Mouse (Mus musculus): Measurements from ENCODE around the gene Spsb4.

DNA sequence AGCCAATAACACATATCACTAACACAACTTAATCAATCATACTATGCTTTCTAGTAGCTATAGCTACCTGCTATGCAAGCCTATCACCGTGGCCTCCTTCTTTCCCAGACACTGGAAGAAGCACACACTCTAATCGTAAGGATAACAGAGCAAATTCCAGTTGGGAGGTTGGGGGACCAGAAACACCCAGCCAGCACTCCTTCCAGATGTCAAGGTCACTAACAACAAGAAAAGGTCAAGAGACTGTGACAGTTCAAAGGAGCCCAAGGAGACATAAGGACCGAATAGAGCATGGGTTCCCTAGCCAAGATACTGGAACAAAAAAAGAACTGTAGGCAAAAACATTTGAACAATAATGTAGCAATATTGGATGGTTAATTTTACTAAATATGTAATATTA is 13.9 kb downstream of the Spsb4 start:
- TF ChIP-seq GATA1 (IDR thresholded peaks at IDR 0.05; ENCODE audit: low read length) (no peak), TAL1 (IDR thresholded peaks at IDR 0.05; ENCODE audit: low read length) (no peak)

Measured in erythroblast, embryonic 14.5 days (primary cell).